Mouse (Mus musculus): Measurements from ENCODE around the gene Galnt12. TPM values are rescaled to one million over a fixed set of nuclear protein-coding genes. Genes with fewer than 3 reads are reported as not detected.
A peak's percentile ranks its signal among the peaks of the same experiment; 100 is the strongest.

Gene Galnt12
- polyA plus RNA-seq, 1 experiment: not detected

DNA sequence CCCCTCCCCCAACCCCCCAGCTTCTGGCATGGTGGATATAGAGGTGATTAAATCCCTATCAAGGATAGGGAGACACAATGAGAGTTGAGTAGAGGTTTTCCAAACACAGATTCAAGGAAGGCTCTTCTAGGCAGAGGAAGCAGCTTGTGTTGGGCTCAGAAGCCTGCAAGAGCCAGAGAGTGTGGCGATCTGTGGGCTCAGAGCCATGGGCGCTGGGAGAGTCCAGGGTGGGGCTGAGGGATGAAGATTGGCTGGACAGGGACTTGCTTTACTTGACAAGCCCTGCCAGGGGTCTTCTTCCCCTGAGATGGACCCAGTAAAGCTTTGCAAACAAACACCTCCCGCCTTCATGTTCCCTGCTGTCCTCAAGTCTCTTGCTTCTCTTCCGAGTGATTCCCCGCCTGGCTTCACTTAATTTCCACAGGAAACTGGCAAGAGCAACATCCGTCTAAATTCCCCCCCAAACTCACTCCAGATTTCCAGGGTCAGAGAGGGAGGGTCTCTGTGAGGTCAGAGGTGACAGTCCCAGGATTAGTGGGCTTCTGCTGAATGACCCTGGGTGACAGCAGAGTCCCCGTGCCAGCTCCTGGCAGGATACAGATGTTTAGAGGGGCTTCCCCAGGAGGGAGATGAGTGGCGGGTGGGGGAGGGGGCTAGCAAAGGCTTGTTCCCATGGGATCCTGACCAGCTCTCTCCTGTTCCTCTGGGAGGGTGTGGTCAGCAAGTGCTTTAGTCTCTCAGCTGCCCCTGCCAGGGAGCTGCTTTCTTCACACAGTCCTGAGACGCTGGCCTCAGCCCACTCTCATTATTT is 47.5 kb downstream of the Galnt12 start:
- Histone ChIP-seq H3K36me3 (ENCODE audit: control insufficient read depth, insufficient read depth) (no peaks in the 10 kb centered on the region), H3K79me2 (ENCODE audit: control insufficient read depth, insufficient read depth) (no peaks in the 10 kb centered on the region), H3ac (ENCODE audit: control insufficient read depth, insufficient read length) (no peak overlapping the region), H3K4me2 (ENCODE audit: low read depth) (no peak overlapping the region), H3K4me3 (no peak overlapping the region), H3K27me3 (ENCODE audit: control insufficient read depth, insufficient read depth, insufficient read length) (no peaks in the 10 kb centered on the region)
- TF ChIP-seq POLR2A (IDR thresholded peaks at IDR 0.05; ENCODE audit: insufficient read length, low read depth) (no peak), POLR2AphosphoS2 (IDR thresholded peaks at IDR 0.05; ENCODE audit: insufficient read length, low read depth) (no peak), CEBPB (IDR thresholded peaks at IDR 0.05; ENCODE audit: insufficient read depth, poor library complexity, severe bottlenecking) (no peak), MYOG (IDR thresholded peaks at IDR 0.05; ENCODE audit: control insufficient read depth in 1 of 3, insufficient read depth in 1 of 3, insufficient read length in 2 of 3, low read depth in 2 of 3) (no peak), REST (IDR thresholded peaks at IDR 0.05; ENCODE audit: insufficient read depth, insufficient read length) (no peak), TCF3 (IDR thresholded peaks at IDR 0.05; ENCODE audit: insufficient read length, low read depth) (no peak), MAX (IDR thresholded peaks at IDR 0.05; ENCODE audit: low read depth) (no peak), TCF12 (IDR thresholded peaks at IDR 0.05; ENCODE audit: insufficient read depth, poor library complexity, severe bottlenecking) (no peak), E2F4 (IDR thresholded peaks at IDR 0.05; ENCODE audit: insufficient read depth) (no peak), SRF (IDR thresholded peaks at IDR 0.05; ENCODE audit: control insufficient read depth, insufficient read length, low read depth) (no peak)

DNA sequence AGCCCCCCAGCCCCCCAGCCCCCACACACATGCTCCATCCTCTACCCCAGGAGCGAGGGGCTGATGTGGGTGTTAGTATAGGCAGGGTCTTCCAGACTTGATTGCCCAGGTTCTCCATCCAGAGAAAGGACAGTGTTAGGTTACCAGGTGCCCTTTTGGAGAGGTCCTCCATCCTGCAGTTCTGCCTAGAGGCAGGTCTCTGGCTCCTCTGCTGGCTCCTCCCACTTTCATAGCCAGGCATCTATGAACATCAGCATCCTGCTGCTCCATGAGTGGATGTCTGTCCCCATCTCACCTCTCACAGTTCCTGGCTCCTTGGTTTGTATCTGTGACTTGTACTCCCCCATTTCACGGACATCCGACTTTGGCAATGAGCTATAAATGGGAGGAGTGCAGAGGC is 48.6 kb downstream of the Galnt12 start:
- H3K79me2 ChIP-seq (ENCODE audit: control insufficient read depth, insufficient read depth): no peaks in the 10 kb centered on the region
- TF ChIP-seq MYOD1 (IDR thresholded peaks at IDR 0.05; ENCODE audit: control insufficient read depth in 1 of 3, insufficient read length in 2 of 3, low read depth in 2 of 3) (no peak), E2F4 (IDR thresholded peaks at IDR 0.05; ENCODE audit: insufficient read depth) (no peak), POLR2A (IDR thresholded peaks at IDR 0.05; ENCODE audit: insufficient read length, low read depth) (no peak)
- H3ac ChIP-seq (ENCODE audit: control insufficient read depth, insufficient read length): no peak overlapping the region
- H3K36me3 ChIP-seq (ENCODE audit: control insufficient read depth, insufficient read depth): no peaks in the 10 kb centered on the region
- H3K4me3 ChIP-seq: no peak overlapping the region
- H3K4me2 ChIP-seq (ENCODE audit: low read depth): no peak overlapping the region
- no peaks in the 10 kb centered on the region for H3K27me3 ChIP-seq (ENCODE audit: control insufficient read depth, insufficient read depth, insufficient read length)

DNA sequence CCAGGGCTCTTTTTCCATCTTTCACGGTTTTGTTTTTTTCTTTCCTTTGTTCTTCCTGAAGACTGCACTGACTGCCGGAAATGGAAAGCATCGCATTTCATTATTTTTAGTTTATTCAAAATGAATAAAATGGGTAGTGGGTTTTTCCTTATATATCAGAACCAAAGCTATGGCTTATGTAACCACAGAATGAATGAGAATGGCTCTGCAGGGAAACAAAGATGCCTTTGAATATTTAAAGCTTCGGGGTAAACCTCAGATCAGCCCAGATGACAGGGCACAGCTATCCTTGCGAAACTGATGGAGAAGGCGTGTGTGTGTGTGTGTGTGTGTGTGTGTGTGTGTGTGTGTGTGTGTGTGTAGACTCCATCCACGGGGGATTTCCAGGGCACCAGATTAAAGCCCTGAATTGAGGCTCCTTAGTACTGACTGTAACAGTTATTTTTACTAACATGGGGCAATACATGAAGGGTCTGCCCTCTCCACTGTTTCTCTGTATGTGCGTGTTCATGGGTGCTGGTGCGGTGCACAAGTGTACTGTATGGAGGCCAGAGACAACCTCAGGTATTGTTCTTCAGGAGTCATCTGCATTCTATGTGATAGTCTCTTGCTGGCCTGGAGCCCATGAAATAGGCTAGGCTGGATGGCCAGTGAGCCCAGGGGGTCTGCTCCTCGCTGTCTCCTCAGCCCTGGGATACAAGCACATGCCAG is 49.9 kb downstream of the Galnt12 start:
- TF ChIP-seq CEBPB (IDR thresholded peaks at IDR 0.05; ENCODE audit: insufficient read depth, poor library complexity, severe bottlenecking): 0 out of 2 replicates have a peak, but pooled peaks have one; percentile 14
- TF ChIP-seq MYOD1 (IDR thresholded peaks at IDR 0.05; ENCODE audit: control insufficient read depth in 1 of 3, insufficient read length in 2 of 3, low read depth in 2 of 3): no peak
- H3K4me2 ChIP-seq (ENCODE audit: low read depth): no peak overlapping the region
- H3K4me3 ChIP-seq: no peak overlapping the region
- H3K36me3 ChIP-seq (ENCODE audit: control insufficient read depth, insufficient read depth): no peaks in the 10 kb centered on the region
- H3K27me3 ChIP-seq (ENCODE audit: control insufficient read depth, insufficient read depth, insufficient read length): no peaks in the 10 kb centered on the region
- no peaks in the 10 kb centered on the region for H3K79me2 ChIP-seq (ENCODE audit: control insufficient read depth, insufficient read depth)
- H3ac ChIP-seq (ENCODE audit: control insufficient read depth, insufficient read length): no peak overlapping the region

DNA sequence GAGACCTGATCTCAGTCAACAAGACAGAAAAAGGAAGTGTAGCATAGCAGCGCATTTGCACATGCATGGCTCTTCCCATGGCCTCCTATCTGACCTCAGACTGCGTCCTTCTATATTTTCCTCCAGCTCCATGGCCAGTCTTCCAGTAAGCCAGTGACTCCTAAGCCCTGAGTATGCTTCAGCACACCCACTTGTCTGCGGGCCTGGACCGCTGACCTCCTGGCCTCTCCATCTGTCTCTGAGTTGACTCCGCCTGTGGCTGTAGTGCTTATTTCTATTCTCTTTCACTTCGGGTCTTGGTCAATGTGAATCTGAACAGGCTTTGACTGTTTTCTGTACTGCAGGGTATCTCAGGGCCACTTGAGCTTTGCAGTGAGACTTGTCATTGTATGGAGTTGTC is 52.1 kb downstream of the Galnt12 start:
- Histone ChIP-seq H3ac (ENCODE audit: control insufficient read depth, insufficient read length) (no peak overlapping the region), H3K4me3 (no peak overlapping the region), H3K4me2 (ENCODE audit: low read depth) (no peak overlapping the region), H3K27me3 (ENCODE audit: control insufficient read depth, insufficient read depth, insufficient read length) (no peaks in the 10 kb centered on the region), H3K36me3 (ENCODE audit: control insufficient read depth, insufficient read depth) (no peaks in the 10 kb centered on the region), H3K79me2 (ENCODE audit: control insufficient read depth, insufficient read depth) (no peaks in the 10 kb centered on the region)
- no peak for TF ChIP-seq E2F4 (IDR thresholded peaks at IDR 0.05; ENCODE audit: insufficient read depth)
- TF ChIP-seq REST (IDR thresholded peaks at IDR 0.05; ENCODE audit: insufficient read depth, insufficient read length): no peak
- TF ChIP-seq MAX (IDR thresholded peaks at IDR 0.05; ENCODE audit: low read depth): no peak
- TF ChIP-seq TCF12 (IDR thresholded peaks at IDR 0.05; ENCODE audit: insufficient read depth, poor library complexity, severe bottlenecking): no peak
- TF ChIP-seq USF1 (IDR thresholded peaks at IDR 0.05; ENCODE audit: low read depth): no peak
- no peak for TF ChIP-seq TCF3 (IDR thresholded peaks at IDR 0.05; ENCODE audit: insufficient read length, low read depth)
- TF ChIP-seq POLR2AphosphoS2 (IDR thresholded peaks at IDR 0.05; ENCODE audit: insufficient read length, low read depth): no peak
- no peak for TF ChIP-seq MYOD1 (IDR thresholded peaks at IDR 0.05; ENCODE audit: control insufficient read depth in 1 of 3, insufficient read length in 2 of 3, low read depth in 2 of 3)
- no peak for TF ChIP-seq MYOG (IDR thresholded peaks at IDR 0.05; ENCODE audit: control insufficient read depth in 1 of 3, insufficient read depth in 1 of 3, insufficient read length in 2 of 3, low read depth in 2 of 3)
- no peak for TF ChIP-seq CEBPB (IDR thresholded peaks at IDR 0.05; ENCODE audit: insufficient read depth, poor library complexity, severe bottlenecking)
- no peak for TF ChIP-seq SRF (IDR thresholded peaks at IDR 0.05; ENCODE audit: control insufficient read depth, insufficient read length, low read depth)
- TF ChIP-seq POLR2A (IDR thresholded peaks at IDR 0.05; ENCODE audit: insufficient read length, low read depth): no peak

DNA sequence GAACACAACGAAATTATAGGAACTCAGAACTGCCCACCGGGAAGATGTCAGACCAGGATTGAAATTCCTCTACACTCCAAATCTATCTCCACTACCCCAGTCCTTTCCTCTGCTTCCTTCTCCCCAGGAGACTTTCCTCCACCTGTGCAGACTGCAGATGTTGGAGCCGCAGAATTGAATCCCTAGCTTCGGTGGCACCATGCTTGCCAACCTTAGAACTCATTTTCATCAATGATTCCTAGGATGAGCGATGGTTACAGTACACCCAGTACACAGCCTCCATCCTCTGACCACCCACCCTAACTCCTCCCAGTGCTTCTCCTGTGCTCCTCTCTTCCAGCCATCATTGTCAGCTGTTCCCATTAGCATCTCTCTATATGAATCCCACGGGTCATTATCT is 53.6 kb downstream of the Galnt12 start:
- no peaks in the 10 kb centered on the region for H3K36me3 ChIP-seq (ENCODE audit: control insufficient read depth, insufficient read depth)
- no peaks in the 10 kb centered on the region for H3K79me2 ChIP-seq (ENCODE audit: control insufficient read depth, insufficient read depth)
- no peaks in the 10 kb centered on the region for H3K27me3 ChIP-seq (ENCODE audit: control insufficient read depth, insufficient read depth, insufficient read length)
- TF ChIP-seq MAX (IDR thresholded peaks at IDR 0.05; ENCODE audit: low read depth): no peak
- no peak for TF ChIP-seq POLR2A (IDR thresholded peaks at IDR 0.05; ENCODE audit: insufficient read length, low read depth)
- H3K4me2 ChIP-seq (ENCODE audit: low read depth): no peak overlapping the region
- no peak overlapping the region for H3ac ChIP-seq (ENCODE audit: control insufficient read depth, insufficient read length)
- no peak overlapping the region for H3K4me3 ChIP-seq

Measured in myocyte (in vitro differentiated cells).